Mouse (Mus musculus): Measurements from ENCODE around the gene Tspan18. TPM values are rescaled to one million over a fixed set of nuclear protein-coding genes. Genes with fewer than 3 reads are reported as not detected.
A peak's percentile ranks its signal among the peaks of the same experiment; 100 is the strongest.

Gene Tspan18
- polyA plus RNA-seq, 1 experiment: 0.06 TPM

DNA sequence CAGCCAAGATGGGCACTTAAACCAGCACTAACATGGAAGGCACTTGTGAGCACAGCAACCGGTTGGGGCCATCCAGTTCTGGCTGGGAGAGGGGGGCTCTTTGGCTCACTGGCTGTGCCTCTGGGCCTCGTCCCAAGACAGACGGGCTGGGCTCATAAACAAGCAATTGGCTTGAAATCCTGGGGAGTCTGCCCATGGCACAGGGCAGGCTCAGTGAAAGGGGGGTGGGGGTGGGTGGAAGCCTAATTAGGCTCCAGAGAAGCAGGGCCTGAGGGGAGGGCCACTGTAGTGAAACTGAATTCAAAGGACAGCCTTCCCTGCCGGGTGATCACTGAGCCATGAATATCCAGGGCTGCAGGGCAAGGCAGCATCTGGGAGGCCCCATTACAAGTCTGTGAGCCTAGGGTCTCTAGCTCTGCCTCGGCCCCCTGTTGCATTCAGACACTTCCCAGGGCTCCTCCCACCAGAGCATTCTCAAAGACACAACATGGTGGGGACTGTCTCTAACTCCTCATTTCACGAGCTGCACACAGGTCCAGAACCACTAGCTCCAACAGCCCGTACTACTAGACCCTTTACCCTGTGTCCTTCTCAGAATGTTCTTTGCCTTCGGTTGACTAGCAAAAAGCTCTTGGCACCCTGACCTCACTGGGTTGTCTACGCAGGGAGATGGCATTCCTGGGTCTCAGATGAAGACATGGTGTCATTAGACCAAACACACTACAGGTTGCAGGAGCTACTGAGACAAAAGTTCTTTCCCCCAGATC lies 106.4 kb downstream of the Tspan18 start:
- Histone ChIP-seq H3K79me2 (ENCODE audit: control insufficient read depth, insufficient read depth) (no peaks in the 10 kb centered on the region), H3K27me3 (ENCODE audit: control insufficient read depth, insufficient read depth, insufficient read length) (peaks cover 59% of the 10 kb centered on the region)
- TF ChIP-seq CTCF (IDR thresholded peaks at IDR 0.05; ENCODE audit: control insufficient read depth, insufficient read depth, insufficient read length): no peak
- TF ChIP-seq MYOG (IDR thresholded peaks at IDR 0.05; ENCODE audit: control insufficient read depth, extremely low read depth, insufficient read length): no peak
- no peak for TF ChIP-seq USF1 (IDR thresholded peaks at IDR 0.05; ENCODE audit: low read depth)
- TF ChIP-seq MAX (IDR thresholded peaks at IDR 0.05): no peak
- no peak for TF ChIP-seq CEBPB (IDR thresholded peaks at IDR 0.05; ENCODE audit: low read depth)
- TF ChIP-seq MYOD1 (IDR thresholded peaks at IDR 0.05; ENCODE audit: control insufficient read depth, insufficient read length, low read depth): no peak
- TF ChIP-seq FOSL1 (IDR thresholded peaks at IDR 0.05; ENCODE audit: insufficient read depth, low read length, poor library complexity, severe bottlenecking): no peak

DNA sequence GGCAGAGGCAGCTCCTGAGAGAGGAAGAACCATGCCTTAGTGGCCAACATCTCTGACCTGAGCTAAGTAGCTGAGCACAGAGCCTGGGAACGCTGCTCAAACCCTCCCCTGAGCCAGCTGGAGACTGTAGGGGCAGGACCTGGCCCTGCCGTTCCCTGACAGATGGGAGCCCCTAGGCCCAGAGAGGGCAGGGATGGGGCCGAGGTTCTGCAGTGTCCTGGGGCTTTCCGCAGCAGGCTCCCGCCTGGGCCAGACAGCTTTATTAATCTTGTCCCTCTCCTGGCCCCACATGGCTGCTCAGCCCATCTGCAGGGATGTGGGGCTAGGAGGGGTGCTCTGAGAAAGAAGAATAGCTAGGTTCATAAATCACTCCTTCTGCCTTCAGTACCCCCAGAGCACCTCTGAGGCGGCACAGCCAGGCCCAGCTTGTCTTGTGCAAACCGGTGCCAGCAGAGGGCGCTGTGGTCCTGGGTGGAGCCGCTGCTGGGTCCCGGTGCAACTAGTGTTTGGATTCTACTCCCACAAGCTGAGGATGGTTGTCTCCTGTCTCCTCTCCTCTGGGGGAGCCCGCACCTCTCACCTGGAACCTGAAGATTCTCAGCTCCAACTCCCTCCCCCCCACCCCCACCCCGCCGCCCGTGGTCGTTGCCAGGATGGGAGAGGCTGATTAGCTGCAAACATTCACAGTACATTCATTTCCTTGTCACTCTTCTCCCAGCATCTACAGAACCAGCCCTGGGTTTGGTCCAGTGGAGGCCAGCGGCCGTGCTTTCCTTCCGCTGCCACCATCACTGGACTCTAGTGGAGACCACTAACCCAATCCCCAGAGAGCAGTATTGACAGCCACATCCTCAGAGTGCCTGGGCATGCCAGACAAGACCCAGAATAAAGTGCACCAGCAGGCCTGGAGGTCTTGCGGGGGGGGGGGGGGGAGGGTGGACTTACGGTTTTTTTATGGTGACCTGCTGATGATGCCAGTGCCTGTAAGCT lies 107.4 kb downstream of the Tspan18 start:
- Histone ChIP-seq H3K27me3 (ENCODE audit: control insufficient read depth, insufficient read depth, insufficient read length) (peaks cover 62% of the 10 kb centered on the region), H3ac (ENCODE audit: control insufficient read depth, insufficient read length, low read depth) (no peak overlapping the region), H3K79me3 (ENCODE audit: low read depth) (no peaks in the 10 kb centered on the region), H3K36me3 (ENCODE audit: control insufficient read depth, insufficient read depth) (no peaks in the 10 kb centered on the region), H3K79me2 (ENCODE audit: control insufficient read depth, insufficient read depth) (no peaks in the 10 kb centered on the region), H3K4me3 (ENCODE audit: insufficient read depth, poor library complexity, severe bottlenecking) (no peak overlapping the region)
- TF ChIP-seq MYOD1 (IDR thresholded peaks at IDR 0.05; ENCODE audit: control insufficient read depth, insufficient read length, low read depth) (no peak), CTCF (IDR thresholded peaks at IDR 0.05; ENCODE audit: control insufficient read depth, insufficient read depth, insufficient read length) (peak; percentile 93)

More for the DNA sequence above, 106.4 kb downstream of the Tspan18 start:
- Histone ChIP-seq H3K4me3 (ENCODE audit: insufficient read depth, poor library complexity, severe bottlenecking) (no peak overlapping the region), H3K36me3 (ENCODE audit: control insufficient read depth, insufficient read depth) (no peaks in the 10 kb centered on the region), H3ac (ENCODE audit: control insufficient read depth, insufficient read length, low read depth) (no peak overlapping the region), H3K79me3 (ENCODE audit: low read depth) (no peaks in the 10 kb centered on the region)

DNA sequence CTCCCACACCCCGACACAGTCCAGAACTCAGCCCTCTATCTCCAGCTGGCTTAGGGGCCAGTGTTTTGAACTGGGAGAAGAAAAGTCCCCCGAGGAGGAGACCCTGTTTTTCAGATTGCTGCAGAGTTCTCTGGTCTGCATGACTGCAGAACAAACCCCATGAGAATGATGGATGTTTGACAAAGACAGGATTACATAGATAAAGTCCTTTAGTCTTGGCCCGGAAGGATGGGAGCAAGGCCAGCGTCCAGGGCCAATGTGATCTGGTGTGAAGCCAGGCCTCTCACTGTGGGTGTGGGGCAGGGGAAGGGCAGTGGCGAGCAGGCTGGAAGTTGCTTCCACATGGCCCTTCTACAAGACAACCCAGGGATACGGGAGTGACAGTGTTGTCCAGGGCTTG lies 110.8 kb downstream of the Tspan18 start:
- peaks cover 66% of the 10 kb centered on the region for H3K27me3 ChIP-seq (ENCODE audit: control insufficient read depth, insufficient read depth, insufficient read length)
- no peak for TF ChIP-seq MYOG (IDR thresholded peaks at IDR 0.05; ENCODE audit: control insufficient read depth, extremely low read depth, insufficient read length)
- TF ChIP-seq MAX (IDR thresholded peaks at IDR 0.05): no peak
- no peak for TF ChIP-seq CEBPB (IDR thresholded peaks at IDR 0.05; ENCODE audit: low read depth)
- TF ChIP-seq CTCF (IDR thresholded peaks at IDR 0.05; ENCODE audit: control insufficient read depth, insufficient read depth, insufficient read length): no peak
- no peak for TF ChIP-seq MYOD1 (IDR thresholded peaks at IDR 0.05; ENCODE audit: control insufficient read depth, insufficient read length, low read depth)
- TF ChIP-seq USF1 (IDR thresholded peaks at IDR 0.05; ENCODE audit: low read depth): no peak
- TF ChIP-seq FOSL1 (IDR thresholded peaks at IDR 0.05; ENCODE audit: insufficient read depth, low read length, poor library complexity, severe bottlenecking): no peak

DNA sequence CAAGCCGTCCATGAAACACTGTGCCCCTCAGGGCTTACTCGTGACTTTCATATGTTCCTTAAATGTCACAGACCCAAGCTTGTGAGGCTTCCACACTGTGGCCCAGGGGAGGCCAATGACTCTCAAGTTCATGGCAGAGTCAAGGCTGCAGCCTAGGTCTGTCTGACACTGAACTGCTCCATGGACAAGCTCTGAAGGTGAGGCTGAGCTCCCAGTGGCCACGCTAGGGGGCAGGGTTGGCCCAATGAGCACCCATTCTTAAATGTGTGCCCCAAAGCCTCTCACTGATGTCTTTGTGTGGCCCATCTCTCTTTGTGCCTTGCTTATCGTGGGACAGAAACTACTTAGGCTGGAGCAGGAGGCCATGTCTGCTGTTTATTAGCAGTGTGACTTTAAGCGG lies 113.9 kb downstream of the Tspan18 start:
- no peak for TF ChIP-seq USF1 (IDR thresholded peaks at IDR 0.05; ENCODE audit: low read depth)
- TF ChIP-seq CTCF (IDR thresholded peaks at IDR 0.05; ENCODE audit: control insufficient read depth, insufficient read depth, insufficient read length): peak; percentile 20
- H3K4me3 ChIP-seq (ENCODE audit: insufficient read depth, poor library complexity, severe bottlenecking): no peak overlapping the region
- H3ac ChIP-seq (ENCODE audit: control insufficient read depth, insufficient read length, low read depth): no peak overlapping the region
- no peaks in the 10 kb centered on the region for H3K79me3 ChIP-seq (ENCODE audit: low read depth)
- H3K79me2 ChIP-seq (ENCODE audit: control insufficient read depth, insufficient read depth): no peaks in the 10 kb centered on the region
- H3K36me3 ChIP-seq (ENCODE audit: control insufficient read depth, insufficient read depth): no peaks in the 10 kb centered on the region
- H3K27me3 ChIP-seq (ENCODE audit: control insufficient read depth, insufficient read depth, insufficient read length): peaks cover 51% of the 10 kb centered on the region

More for the DNA sequence above, 110.8 kb downstream of the Tspan18 start:
- no peaks in the 10 kb centered on the region for H3K36me3 ChIP-seq (ENCODE audit: control insufficient read depth, insufficient read depth)
- no peak overlapping the region for H3K4me3 ChIP-seq (ENCODE audit: insufficient read depth, poor library complexity, severe bottlenecking)
- H3ac ChIP-seq (ENCODE audit: control insufficient read depth, insufficient read length, low read depth): no peak overlapping the region
- no peaks in the 10 kb centered on the region for H3K79me3 ChIP-seq (ENCODE audit: low read depth)
- H3K79me2 ChIP-seq (ENCODE audit: control insufficient read depth, insufficient read depth): no peaks in the 10 kb centered on the region

DNA sequence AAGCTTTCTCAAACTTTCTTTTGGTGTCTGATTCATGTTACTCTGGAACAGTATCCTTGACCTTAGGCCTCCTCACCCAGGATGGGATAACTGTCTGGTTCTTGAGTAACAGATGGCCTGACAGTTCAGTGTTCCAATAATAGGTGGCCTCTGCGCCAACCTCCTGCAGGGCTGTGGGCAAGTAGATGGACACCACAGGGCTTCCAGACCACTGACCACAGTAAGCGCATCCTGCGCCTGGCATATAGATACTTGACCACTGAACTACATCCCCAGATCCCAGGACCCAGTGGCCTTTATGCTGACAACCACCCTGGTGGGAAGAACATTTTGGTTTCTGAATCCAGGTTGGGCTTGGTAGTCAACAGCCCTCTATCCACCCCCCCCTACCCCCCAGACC lies 114.7 kb downstream of the Tspan18 start:
- Histone ChIP-seq H3K79me3 (ENCODE audit: low read depth) (no peaks in the 10 kb centered on the region), H3K79me2 (ENCODE audit: control insufficient read depth, insufficient read depth) (no peaks in the 10 kb centered on the region), H3K4me3 (ENCODE audit: insufficient read depth, poor library complexity, severe bottlenecking) (no peak overlapping the region), H3ac (ENCODE audit: control insufficient read depth, insufficient read length, low read depth) (no peak overlapping the region), H3K27me3 (ENCODE audit: control insufficient read depth, insufficient read depth, insufficient read length) (peaks cover 44% of the 10 kb centered on the region), H3K36me3 (ENCODE audit: control insufficient read depth, insufficient read depth) (no peaks in the 10 kb centered on the region)
- TF ChIP-seq USF1 (IDR thresholded peaks at IDR 0.05; ENCODE audit: low read depth) (no peak), MYOD1 (IDR thresholded peaks at IDR 0.05; ENCODE audit: control insufficient read depth, insufficient read length, low read depth) (no peak), CTCF (IDR thresholded peaks at IDR 0.05; ENCODE audit: control insufficient read depth, insufficient read depth, insufficient read length) (no peak), MYOG (IDR thresholded peaks at IDR 0.05; ENCODE audit: control insufficient read depth, extremely low read depth, insufficient read length) (no peak), CEBPB (IDR thresholded peaks at IDR 0.05; ENCODE audit: low read depth) (no peak), MAX (IDR thresholded peaks at IDR 0.05) (no peak), FOSL1 (IDR thresholded peaks at IDR 0.05; ENCODE audit: insufficient read depth, low read length, poor library complexity, severe bottlenecking) (no peak)

Data from C2C12 (cell line).